Comparison of ENCODE assay signal across 8 mouse cellular contexts in genomic region chr6:67237977-67238376, GRCm38 (mm10). TPM values are rescaled to one million over a fixed set of nuclear protein-coding genes. Genes with fewer than 3 reads are reported as not detected.
DNase-seq lines count a peak whose midpoint lies in the region; ATAC-seq lines count a peak whose summit lies in the region.

Serbp1 (plus strand) TSS chr6:67238176.

- DNase-seq in urinary bladder, adult 2 months (ENCODE audit: low spot score), result no peak
- DNase-seq in urinary bladder, postnatal 25 days (ENCODE audit: low spot score), result no peak
- DNase-seq in heart, postnatal 10 days, result no peak
- DNase-seq in limb, embryonic 11.5 days (ENCODE audit: low spot score), result no peak
- DNase-seq in frontal cortex, postnatal 25 days (ENCODE audit: low spot score in 2 of 2), result no peak
- DNase-seq in right cerebral cortex, adult 18-20 months, result no peak

- intact Hi-C loops in heart, postnatal 10 days (cut with DNase I), result no loop called here

- no peaks in the 10 kb centered on the region for H3K36me3 ChIP-seq in erythroblast, embryonic 14.5 days (ENCODE audit: control insufficient read depth)
- no peaks in the 10 kb centered on the region for H3K36me3 ChIP-seq in limb, embryonic 11.5 days (ENCODE audit: control insufficient read depth, insufficient read depth, low read length)
- no peaks in the 10 kb centered on the region for H3K36me3 ChIP-seq in neural tube, embryonic 13.5 days

- H3K4me3 ChIP-seq in erythroblast, embryonic 14.5 days (replicated peaks), result no peak within 1 kb of the TSS
- H3K4me3 ChIP-seq in limb, embryonic 11.5 days (ENCODE audit: low read depth, low read length), result no peak within 1 kb of the TSS
- H3K4me3 ChIP-seq in neural tube, embryonic 13.5 days, result no peak within 1 kb of the TSS

- H3K27ac ChIP-seq in limb, embryonic 11.5 days (replicated peaks; ENCODE audit: low read depth, low read length), result no peak within 1 kb of the TSS
- H3K27ac ChIP-seq in neural tube, embryonic 13.5 days (replicated peaks), result no peak within 1 kb of the TSS

- no peak within 1 kb of the TSS for H3K9ac ChIP-seq in limb, embryonic 11.5 days (ENCODE audit: low read length)
- H3K9ac ChIP-seq in neural tube, embryonic 13.5 days, result no peak within 1 kb of the TSS

- H3K9me3 ChIP-seq in erythroblast, embryonic 14.5 days (ENCODE audit: control insufficient read depth, low read length), result no peaks in the 10 kb centered on the region
- H3K9me3 ChIP-seq in limb, embryonic 11.5 days (ENCODE audit: control insufficient read depth, low read length), result no peaks in the 10 kb centered on the region
- no peaks in the 10 kb centered on the region for H3K9me3 ChIP-seq in neural tube, embryonic 13.5 days

- no peak for ATAC-seq in limb, embryonic 11.5 days (ENCODE audit: insufficient number of reproducible peaks, low FRiP score, low TSS enrichment, low read depth)
- ATAC-seq in neural tube, embryonic 13.5 days (ENCODE audit: low read depth), result no peak

- 29% methylated on average over 12 of the region's 12 CpGs for WGBS in limb, embryonic 11.5 days
- 28% methylated on average over 12 of the region's 12 CpGs for WGBS in neural tube, embryonic 13.5 days

- H3K4me1 ChIP-seq in erythroblast, embryonic 14.5 days (ENCODE audit: control insufficient read depth), result no peaks in the 10 kb centered on the region
- no peaks in the 10 kb centered on the region for H3K4me1 ChIP-seq in limb, embryonic 11.5 days (ENCODE audit: control insufficient read depth, insufficient read depth, low read length)
- H3K4me1 ChIP-seq in neural tube, embryonic 13.5 days (replicated peaks), result no peaks in the 10 kb centered on the region

- H3K27me3 ChIP-seq in erythroblast, embryonic 14.5 days (ENCODE audit: control insufficient read depth), result no peaks in the 10 kb centered on the region
- no peaks in the 10 kb centered on the region for H3K27me3 ChIP-seq in limb, embryonic 11.5 days (ENCODE audit: control insufficient read depth, insufficient read depth, low read length)
- no peaks in the 10 kb centered on the region for H3K27me3 ChIP-seq in neural tube, embryonic 13.5 days

- no peak within 1 kb of the TSS for H3K4me2 ChIP-seq in limb, embryonic 11.5 days (ENCODE audit: low read depth, severe bottlenecking)
- H3K4me2 ChIP-seq in neural tube, embryonic 13.5 days, result no peak within 1 kb of the TSS

RNA-seq across cellular contexts. Expression of gene Serbp1, which starts in this region (rescaled TPM):
- 257 and 307 TPM in 2 replicates for polyA plus RNA-seq in urinary bladder, adult 2 months (2012; rRNA removed)
- 147 and 191 TPM in 2 replicates for polyA plus RNA-seq in erythroblast, embryonic 14.5 days (2012)
- total RNA-seq in heart, postnatal 10 days (2021), result 100 to 1,000 TPM; 247 to 271 TPM
- polyA plus RNA-seq in limb, embryonic 11.5 days (2014; fragmentation: Nextera tagmentation; extraction: Ambion mirVana), result 639 and 654 TPM in 2 replicates
- 324 and 340 TPM in 2 replicates for polyA plus RNA-seq in neural tube, embryonic 13.5 days (2015; fragmentation: Nextera tagmentation; extraction: Ambion mirVana)
